Mouse (Mus musculus) cerebellum, adult (tissue): ENCODE results near the gene Mrpl45.
"Not testable (repeated sequence)": the region's sequence is repeated elsewhere in the genome, so short reads cannot be mapped to it uniquely, and the experiment has no call there.

Source experiments
- ATAC-seq: cut with Nextera tagmentation; 2 replicates; pipeline ENCODE4 v1.9.2; 2017; ENCODE audit warnings: mild to moderate bottlenecking, moderate library complexity, mixed read lengths; ENCODE audit not compliant: insufficient number of reproducible peaks, low FRiP score, low TSS enrichment

Gene Mrpl45

DNA sequence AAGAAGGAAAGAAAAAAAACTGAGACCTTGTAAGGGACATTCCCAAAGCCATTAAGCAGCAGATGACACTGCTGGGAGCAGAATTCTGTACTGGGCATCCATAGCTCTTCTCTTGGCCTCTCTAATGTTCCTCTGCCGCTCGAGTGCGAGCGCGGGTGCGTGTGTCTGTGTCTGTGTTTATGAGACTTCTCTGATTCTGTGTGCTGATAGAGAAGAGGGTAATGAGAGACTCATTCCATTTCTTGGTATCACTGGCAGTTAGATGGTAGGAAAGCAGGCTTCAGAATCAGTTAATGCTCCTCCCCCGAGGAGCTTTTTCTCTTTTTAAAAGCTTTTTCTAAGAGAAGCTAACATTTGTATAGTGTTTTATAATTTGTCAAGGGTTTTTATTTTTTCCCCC lies 39.7 kb downstream of the Mrpl45 start:
- ATAC-seq = no peak

DNA sequence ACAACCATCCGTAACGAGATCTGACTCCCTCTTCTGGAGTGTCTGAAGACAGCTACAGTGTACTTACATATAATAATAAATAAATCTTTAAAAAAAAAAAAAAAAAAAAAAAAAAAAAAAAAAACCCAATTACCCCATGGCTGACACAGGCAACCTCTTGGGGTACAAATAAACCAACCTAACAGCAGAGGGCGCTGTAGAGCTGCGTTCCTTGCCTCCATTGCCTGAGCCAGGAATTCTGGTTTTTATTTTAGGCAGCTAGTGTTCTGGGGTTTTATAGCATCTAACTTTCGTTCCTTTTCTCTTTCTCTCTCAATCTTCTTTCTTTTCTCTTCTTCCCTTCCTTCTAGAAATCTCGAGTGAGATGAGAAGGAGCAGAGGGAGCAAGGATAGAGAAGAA lies 42.1 kb downstream of the Mrpl45 start:
- ATAC-seq = not testable (repeated sequence)

DNA sequence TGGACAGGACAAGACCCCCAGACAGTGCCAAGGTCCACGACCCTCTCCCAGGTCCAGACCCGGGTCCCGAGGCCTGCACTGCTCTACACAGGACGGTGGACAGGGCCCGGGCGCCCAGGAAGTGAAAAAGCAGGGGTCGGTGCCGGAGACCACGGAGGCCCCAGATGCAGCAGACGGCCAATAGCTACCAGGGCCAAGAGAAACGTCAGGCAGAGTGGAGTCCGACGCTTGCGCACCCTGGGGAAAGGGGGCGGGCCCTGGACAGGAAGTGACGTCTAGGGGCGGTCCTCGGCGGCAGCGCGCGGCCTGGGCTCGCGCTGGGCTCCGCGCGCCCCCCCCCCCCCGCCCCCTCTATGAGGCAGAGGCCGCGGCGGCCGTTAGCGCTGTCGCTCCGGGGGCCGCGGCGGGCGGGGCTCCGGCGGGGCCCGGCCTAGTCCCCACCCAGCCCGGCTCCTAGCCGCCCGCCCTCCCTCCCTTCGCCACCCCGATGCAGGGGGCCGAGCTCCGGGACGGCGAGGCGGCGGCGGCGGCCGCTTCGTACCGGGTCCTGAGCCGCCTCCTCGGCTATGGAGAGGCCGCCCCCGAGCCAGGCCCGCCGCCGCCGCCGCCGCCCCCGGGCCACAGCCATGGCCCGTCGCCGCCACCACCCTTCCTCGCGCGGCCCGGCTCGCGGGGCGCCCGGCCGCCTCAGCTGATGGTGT lies 46.6 kb downstream of the Mrpl45 start, which contains the start of gene Socs7:
Gene Socs7, plus strand, starts transcription at position 604 of the 701 bp plus-strand sequence.
- ATAC-seq = peak; percentile 92

DNA sequence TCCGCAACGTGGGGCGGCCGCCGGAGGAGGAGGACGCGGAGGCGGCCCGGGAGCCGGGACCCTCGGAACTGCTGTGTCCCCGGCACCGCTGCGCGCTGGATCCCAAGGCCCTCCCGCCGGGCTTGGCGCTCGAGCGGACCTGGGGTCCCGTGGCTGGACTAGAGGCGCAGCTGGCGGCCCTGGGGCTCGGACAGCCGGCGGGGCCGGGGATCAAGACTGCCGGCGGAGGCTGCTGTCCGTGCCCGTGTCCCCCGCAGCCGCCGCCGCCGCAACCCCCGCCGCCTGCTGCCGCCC lies 47.1 kb downstream of the Mrpl45 start:
- ATAC-seq = 0 out of 2 replicates have a peak, but pooled peaks have one; percentile 20

DNA sequence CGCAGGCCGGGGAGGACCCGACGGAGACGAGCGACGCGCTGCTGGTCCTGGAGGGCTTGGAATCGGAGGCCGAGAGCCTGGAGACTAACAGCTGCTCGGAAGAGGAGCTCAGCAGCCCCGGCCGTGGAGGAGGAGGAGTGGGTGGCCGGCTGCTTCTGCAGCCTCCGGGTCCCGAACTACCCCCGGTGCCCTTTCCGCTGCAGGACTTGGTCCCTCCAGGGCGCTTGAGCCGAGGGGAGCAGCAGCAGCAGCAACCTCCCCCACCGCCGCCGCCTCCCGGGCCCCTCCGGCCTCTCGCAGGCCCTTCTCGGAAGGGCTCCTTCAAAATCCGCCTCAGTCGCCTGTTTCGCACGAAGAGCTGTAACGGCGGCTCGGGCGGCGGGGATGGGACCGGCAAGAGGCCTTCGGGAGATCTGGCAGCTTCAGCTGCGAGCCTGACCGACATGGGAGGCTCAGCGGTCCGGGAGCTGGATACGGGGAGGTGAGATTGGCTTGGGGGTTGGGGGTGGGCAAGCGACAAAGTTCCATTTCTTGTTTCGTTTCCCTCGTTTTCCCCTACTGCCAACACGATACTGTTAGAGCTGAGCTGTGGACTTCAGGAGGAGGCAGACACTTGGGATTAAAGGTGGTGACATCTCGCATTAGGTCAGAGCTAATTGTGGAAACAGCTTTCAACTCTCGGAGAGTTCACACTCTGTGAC lies 47.6 kb downstream of the Mrpl45 start:
- ATAC-seq = no peak

- ATAC-seq = no peak
Measured at GRCm38 (mm10) chr11:97363644-97363995, 48.1 kb downstream of the Mrpl45 start.

GRCm38 (mm10) chr11:97365556-97365955 lies 50.0 kb downstream of the Mrpl45 start:
- no peak for ATAC-seq

- ATAC-seq = no peak
Measured at GRCm38 (mm10) chr11:97368501-97368900, 53.0 kb downstream of the Mrpl45 start.

- ATAC-seq = peak; percentile 78; the same call in 1 of the 2 replicates
Measured at GRCm38 (mm10) chr11:97370329-97371091, 55.0 kb downstream of the Mrpl45 start.

DNA sequence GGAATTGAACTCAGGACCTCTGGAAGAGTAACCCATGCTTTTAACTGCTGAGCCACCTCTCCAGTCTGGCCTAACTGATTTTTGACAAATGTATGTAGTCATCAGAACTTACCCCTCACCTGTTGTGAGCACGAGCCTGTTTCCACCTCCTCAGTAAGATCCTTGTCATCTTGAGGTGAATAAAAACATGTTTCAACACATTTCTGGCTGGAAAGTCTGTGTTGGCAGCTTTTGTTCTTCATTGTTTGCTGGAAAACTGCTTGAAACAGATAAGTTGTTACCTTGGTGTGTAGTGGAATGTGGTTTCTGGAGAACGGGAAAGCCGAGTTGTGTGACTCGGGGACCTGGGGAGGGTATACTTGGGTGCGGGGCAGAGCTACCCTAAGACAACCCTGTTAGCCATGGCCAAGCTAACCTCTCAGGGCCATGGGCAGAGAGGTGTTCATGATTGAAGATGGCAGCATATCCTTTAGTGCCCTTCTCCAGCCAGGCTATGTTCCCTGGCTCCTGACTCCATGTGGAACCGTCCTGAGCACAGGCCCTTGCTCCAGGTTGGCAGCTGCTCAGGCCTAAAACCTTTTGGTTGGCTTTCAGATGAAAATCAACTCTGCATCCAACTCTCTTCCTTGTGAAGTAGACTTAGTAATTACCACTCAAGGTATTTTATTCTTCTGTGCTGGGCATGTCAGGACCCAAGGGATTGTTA lies 56.8 kb downstream of the Mrpl45 start:
- no peak for ATAC-seq

GRCm38 (mm10) chr11:97373402-97373801 lies 57.9 kb downstream of the Mrpl45 start:
- no peak for ATAC-seq
